Mouse (Mus musculus) testis, postnatal 14 days (tissue): ENCODE measurements at regions not wholly inside any gene's neighbourhood (a gene's known extent, or its start where the extent isn't known, plus 50 kb on each side); places are given as distances from the start of the nearest gene placed in this dataset.

ENCODE experiments used
- DNase-seq: peaks from one replicate; pipeline ENCODE4 v3.0.0; 2021; ENCODE audit warnings: low spot score

DNA sequence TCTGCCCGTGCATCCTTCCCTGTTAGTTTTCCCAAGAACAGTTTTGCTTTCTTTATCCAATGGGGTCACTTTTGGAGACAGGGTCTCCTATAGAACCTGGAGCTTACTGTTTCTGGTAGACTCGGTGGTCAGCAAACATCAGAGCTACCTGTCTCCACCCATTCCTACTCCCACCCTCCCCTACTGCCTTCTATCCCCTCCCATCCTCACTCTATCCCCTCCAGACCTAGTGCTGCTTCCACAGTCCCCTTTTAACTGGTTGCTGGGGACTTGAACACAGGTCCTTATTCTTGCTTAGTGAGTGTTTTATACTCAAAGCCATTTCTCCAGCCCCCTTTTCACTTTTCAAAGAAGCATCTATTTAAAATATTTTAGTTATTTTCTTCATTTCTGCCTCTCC, 189.4 kb upstream of the Fat4 start:
- DNase-seq: no peak

DNA sequence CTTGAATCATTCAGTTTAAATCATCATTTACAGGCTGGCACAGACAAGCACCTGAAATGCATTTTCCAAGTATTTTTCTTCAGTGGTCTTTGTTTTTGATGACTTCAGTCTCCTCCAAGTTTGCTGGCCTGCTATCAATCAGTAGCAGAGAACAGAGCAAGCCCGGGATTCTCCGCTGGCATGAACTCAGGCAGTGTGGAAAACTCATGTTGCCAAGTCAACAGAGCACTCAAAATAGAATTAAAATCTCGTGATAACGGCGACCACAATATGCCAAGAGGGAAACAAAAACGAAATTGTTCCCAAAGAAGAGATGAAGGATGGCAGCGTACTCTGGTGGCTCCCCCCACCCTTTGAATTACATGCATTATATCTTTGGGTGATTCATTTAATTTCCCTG, 190.9 kb upstream of the Fat4 start:
- peak; percentile 36 for DNase-seq

DNA sequence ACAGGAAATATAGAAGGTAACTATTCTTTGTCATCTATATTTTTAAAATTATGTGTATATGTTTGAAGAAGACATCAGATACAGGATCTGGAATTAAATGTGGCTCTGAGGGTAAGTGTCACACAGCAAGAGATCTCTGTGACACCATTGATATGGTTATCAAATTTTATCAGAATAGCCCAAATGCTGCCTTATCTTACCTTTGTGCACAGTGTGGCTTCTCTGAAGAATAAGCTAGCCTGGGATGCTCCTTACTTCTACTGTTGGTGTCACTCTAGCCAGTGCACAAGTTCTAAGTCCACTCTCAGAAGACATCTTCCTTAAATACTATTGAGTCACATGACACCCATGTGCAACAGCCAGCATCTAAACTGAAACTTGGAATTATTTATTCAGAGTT, 194.0 kb upstream of the Fat4 start:
- no peak for DNase-seq

DNA sequence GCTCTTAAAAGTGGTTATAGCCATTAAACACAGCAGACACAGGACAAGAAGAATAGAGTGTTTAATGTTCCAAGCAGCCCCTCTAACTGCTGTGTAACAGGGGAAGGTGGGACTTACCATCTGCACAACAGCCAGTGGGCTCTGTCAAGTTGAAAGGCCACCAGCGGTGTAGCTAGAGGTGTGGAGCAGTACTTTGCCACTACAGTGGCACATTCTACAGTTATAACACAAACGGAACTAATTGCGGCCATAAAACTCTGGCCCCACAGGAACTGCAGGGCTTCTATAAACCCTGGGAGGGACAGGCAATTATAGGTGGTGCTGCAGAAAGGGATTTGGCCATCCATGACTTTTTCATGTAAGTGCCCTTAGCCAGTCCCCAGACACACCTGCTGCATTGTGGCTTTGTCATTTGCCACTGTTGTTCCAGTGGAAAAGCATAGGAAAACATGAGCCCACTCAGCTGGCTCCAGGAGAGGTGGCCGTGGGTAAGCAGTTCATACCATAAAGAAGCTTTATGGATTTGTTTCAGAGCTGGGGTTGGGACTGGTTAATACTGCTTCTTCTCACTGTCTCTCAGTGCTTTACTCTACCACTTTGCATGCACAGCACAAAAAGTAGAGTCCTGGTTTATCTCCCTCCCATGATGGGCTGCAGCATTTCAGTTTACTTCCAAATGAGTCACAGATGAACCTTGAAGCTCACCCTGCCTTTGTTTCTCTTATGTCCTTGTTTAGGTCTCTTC, 199.8 kb upstream of the Ankrd50 start:
- DNase-seq: no peak

DNA sequence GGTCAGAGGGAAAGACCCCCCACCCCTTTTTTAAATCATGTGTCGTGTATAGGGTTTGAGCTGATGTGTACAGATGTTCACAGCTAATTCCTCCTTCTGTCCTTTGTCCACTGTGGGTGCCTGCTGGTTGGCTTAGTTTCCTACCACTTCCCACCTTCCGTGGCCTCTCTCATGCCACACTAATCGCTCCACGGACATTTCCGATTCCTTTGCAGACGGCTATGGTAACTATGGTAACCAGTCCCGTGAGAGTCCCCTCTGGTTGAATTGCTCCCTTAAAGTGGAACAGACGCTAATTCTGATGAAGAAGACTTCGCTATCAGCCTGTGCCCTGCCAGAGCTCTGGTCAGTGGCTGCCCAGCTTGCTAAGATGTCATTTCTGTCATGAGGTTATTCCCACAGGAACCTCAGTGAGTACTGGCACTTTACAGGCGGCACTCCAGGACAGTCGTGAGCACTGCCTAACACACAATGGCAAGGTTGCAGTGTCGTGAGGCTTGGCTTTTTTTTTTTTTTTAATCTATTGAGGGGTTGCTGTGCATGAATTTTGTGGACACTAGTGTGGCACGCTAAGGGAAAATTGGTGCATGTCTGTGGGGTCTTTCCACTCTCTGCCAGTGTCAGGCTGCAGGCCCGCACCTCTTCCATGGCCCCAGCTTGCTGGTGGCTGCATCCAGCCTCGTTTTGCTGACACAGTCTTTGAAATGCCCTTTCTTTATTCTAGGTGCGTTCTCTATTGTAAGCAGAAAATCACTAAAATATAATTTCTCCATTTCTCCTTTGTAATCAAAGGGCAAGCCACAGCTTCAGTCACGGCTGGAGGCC, 179.2 kb upstream of the Ankrd50 start:
- DNase-seq: no peak

DNA sequence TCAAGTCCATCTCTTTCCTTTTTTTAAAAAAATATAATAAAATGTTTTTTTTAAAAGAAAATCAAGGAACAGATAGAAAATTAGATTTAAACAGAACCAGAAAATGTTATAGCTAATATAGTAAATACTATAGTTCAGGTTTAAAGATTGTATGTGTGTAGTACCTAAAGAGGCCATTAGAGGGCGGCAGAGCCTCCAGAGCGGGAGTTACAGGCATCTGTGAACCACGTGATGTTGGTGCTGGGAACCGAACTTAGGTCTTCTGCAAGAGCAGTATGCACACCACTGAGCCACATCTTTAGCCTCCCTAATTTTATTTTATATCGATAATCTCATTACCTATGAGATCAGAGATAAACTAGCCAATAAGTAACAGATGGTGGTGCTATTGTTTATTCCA, 178.4 kb upstream of the Ankrd50 start:
- peak; percentile 40 for DNase-seq

DNA sequence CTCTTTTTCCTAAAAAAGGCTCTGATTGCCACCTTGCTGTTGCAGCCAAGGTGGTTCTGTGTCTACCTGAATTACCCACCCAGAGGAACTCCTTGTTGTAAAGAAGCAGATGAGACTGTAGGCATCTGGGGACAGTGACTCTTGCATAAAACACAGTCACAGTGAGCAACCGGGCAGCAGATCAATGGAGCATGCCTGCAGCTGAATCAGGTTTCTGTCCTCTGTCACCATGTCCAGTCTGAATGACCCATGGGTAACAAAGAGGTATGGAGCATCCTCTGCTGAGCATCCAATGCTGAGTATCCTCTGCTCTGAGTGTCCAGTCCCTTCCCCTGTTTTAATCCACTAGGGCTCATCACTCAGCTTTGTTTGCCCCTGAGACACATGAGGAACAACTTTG, 172.1 kb upstream of the Ankrd50 start:
- DNase-seq: no peak

DNA sequence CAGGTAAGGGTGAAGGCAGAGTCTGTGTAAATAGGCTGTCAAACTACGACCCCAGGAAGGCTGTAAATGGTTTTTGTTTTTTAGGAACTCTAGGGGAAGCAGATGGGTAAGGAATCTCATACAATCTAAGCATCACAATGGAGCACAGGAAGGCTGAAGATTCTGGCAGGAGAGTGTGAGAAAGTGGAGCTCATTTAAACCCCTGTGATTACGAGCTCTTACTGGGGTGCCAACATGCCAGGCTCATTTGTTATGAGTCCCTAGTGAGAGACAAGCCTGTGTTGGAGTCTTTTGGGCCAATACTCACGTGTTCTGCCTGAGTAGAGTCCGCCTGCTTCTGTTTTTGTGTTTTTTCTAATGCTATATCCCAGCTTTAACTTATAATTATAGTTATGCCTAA, 169.3 kb upstream of the Ankrd50 start:
- no peak for DNase-seq

DNA sequence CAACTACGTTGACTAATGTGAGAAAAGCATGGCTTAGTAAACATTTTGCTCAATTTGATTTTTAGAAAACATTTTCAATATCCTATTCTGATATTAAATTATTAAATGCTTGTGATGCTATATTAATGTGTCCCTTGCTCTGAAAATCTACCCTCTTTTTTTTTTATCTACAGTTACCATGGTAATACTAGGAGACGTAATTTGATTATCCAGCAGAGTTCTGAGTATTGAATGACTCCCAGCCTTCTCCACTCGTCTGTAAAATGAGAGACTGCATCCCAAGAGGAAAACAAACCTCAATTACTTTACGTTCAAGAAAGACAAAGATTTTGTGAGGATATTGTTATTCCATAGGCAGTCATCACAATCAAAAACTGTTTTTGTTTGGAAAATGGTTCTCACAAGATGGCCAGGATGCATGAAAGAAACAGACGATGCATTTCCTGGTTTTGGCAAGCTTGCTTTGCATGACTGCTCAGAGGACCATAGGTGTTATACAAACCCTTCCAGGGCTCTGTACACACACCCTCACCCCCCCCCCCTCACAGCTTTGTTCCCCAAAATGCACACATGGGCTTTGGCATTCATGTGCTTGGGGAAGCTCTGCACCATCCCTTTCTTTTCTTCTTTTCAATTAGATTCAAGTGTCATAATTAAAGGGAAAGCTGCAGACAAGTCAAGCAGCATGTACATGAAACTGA, 168.5 kb upstream of the Ankrd50 start:
- no peak for DNase-seq

DNA sequence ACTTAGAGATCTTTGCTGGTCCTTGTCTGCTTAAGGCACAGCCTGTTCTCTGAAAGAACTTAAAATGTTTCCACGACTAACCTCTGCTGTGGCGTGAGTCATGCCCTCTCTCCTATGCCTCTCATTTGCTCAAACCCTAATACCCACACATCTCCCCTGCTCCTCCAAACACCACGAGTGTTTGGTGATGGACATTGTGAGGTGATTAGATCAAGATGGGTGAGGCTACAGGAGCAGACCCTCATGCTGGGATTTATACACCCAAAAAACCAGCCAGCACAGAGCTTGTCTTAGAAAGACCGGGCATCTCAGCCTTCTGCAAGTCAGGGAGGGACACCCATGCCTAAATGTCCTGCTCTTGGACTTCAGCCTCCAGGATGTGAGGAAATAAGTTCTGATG, 165.5 kb upstream of the Ankrd50 start:
- no peak for DNase-seq

DNA sequence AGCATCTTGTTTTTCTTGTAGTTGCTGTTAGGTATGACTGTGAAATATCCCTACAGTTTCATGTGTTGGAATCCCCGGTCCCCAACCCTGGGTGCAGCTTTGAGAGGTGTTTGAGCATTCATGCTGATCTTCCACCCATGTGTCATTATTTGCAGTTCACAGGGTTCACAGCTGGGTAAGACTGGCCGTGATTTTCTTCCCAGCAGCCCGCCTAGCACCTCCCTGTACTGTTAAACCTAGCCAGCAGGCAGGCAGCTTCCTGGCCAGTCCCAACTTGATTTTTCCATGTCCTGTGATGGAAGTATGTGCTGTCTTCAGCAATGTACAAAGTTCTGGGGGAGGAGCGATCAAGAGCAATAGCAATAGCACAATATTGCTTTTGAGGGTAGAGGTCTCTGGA, 164.0 kb upstream of the Ankrd50 start:
- no peak for DNase-seq

DNA sequence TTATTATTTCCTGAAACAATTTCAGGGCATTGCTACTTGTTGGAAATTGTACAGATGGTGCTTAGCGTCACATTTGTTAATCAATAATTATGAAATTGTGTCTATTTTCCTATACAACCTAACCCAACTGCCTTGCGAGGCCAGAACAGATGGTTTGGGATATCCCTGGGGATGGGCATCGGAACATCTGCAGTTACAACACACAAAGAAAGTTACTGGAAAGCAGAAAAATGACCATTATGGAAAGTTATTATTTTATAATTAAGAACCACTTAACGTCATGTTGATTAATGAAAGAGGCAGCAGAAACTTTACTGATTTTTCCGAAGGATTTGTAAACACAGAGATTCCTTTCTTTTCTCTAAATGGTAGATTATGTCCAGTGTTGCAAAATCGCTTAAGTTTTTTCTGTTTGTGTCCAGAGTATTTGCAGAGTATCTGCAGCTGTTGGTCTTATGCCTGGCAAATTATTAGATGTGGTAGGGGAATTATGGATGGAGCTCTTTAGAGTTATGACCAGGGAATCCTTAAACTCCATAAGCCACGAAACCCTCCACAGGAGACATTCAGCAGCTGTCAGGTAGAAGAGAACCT, 163.2 kb upstream of the Ankrd50 start:
- DNase-seq: no peak

DNA sequence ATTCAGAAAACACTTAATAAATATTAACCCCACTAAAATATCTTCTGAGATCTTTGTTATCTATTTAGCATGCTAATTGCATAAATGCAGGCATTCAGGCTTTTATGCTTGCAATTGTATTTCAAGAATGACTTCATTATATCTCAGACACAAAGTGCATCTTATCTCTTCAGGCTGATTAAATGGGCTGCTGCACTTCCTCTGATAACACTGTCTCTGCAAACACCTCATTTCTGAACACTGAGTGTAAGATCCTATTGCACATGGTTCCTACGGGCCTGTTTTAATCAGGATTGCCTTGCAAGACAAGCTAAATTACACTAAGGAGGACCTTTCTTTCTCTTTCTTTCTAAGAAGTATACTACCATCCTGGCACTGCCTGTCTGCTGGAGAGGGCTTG, 157.1 kb upstream of the Ankrd50 start:
- no peak for DNase-seq

DNA sequence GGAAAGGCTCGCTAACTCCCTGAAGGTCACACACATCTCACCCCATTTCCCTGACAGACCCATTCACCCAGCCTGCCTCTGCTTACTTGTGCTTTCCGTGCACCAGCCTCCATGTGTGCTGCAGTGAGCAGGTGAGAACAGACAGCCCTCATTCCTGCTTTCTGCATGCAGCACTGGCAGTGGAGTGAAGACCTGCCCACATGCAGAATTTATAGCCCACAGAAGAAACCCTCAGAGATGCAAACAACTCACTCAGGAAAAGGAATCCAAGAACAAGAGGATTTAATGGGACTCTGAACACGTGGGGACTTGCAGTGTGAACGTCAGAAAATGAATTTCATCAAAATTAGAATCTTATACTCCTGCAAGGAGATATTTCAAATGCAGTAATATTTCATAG, 152.2 kb upstream of the Ankrd50 start:
- DNase-seq: no peak

DNA sequence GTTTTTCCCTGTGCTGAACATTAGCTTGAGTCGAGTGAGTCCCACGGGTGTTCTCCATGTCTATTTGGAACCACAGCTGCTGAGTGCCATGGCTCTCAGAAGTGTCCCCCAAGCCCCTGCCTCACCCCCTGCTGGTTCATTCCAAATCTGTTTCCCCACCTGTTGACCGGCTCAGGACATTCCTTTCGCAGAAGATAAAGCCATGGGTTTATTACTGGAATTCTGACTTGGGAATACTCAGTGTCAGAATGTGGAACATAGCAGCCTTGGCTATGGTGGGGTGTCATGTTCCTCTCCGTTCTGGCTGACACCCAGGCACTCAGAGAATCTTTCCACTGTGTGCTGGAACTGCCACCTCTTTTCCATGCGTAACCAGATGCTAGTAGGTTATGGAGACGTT, 148.7 kb upstream of the Ankrd50 start:
- peak; percentile 12 for DNase-seq

DNA sequence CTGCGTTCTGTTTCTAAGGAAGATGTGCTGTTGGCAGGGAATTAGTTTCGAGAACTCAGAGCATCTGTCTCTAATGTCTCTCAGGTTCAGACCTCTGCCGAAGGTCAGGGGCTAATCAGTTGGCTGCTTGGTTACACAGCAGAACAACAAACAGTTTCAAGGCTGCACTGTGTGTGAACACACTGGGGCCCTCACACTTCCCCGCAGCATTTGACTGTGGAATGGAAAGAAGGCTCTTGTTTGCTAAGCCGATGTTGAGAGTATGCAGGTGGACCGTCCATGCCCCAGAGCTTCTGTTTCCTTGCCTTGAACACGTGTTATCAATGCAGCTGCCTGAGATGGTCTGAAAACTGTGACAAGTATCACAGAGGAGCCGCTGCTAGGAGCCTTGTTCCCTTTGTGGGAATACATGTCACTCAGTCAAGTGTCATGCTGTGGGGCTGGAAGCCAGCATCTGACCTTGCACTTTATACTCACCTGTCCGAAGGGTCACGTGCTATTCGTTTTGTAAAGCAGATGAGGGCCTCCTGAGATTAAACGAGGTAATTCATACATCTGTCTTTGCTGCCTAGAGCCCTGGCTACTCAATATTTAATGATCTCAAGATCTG, 141.0 kb upstream of the Ankrd50 start:
- DNase-seq: peak; percentile 30

DNA sequence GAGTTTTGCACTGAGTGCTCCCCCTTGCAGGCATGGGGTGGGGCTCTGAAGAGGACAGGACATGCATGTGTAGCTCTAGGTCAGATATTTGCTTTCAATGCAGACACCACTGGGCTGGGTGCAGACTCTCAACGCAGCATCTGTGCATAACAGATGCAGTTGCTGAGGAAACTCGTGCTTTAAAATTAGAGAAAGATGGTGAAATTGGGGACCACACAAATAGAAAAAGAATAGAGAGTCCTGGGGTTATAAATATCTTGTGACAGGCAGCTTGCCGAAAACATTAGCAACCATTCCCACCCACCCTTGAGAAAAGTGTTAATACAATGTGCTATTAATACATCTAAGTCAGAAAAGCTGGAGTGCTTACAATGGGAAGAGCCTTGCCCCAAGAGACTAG, 133.3 kb upstream of the Ankrd50 start:
- DNase-seq: no peak

DNA sequence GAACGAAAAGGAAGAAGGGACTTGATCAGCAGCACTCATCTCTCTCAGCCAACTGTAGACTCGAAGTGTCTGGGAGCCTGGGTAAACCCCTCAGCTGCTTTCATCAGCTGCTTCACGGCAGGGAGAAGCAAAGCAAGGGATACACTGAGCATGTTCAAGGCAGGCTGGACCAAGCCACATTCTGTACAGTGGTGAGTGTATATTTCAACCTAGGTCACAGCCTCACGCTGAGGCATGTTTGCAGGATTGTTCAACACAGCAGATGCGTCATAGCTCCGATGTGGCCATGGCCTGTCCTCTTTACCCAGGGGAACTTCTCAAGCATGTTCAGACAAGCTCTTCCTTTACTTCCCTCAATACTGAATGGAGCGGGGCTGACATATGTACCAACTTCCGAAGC, 132.6 kb upstream of the Ankrd50 start:
- no peak for DNase-seq

DNA sequence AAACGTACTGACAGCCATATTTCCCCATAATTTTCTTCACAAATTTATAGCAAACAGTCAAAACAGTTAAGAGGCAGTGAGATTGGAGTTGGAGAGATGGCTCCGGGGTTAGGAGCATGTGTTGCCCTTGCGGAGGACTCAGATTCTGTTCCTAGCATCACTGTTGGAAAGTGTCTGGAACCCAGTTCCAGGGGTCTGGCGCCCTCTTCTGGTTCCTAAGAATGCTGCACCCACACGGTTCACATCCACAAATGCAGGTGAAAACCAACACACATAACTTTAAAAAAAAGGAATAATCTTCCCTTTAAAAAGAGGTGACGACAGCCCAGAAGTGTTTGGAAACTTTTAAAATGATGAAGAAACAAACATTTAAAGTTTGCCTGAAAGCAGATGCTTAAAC, 129.1 kb upstream of the Ankrd50 start:
- no peak for DNase-seq

DNA sequence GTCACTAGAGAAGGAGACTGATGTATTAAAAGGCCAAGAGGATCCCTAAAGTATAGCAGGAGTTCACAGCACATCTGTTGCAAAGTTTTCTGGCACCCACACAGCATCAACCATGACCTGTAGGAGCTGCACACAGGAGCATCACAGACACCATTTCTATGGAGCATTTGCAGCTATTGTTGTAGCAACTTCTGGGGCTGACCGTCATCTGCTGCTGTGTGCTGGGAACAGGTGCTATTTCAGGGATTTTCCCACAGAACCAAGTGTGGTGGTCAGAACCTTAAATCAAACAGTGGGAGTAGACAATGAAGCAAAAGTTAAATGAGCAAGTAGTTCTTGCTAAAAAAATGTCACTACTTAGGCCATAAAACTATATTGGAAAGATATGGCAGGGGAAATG, 106.9 kb upstream of the Ankrd50 start:
- DNase-seq: no peak

DNA sequence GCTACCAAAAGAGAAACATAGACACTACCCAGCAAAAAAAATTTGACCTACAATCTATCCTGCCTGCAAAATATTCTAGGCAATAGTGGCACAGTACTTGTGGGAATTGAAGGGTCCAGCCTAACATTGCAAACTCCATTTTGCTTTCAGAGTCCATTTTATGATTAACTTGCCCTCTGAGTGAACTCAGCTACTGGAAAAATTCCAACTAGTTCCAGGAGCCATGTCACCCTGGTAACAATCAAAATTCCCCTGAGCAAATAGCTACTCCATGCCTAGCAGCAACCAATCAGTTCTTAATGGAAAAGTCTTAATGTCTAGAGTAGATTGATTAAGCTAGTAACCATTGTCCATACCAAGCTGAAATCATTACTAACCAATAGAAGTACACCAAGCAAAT, 104.3 kb upstream of the Ankrd50 start:
- DNase-seq: no peak

DNA sequence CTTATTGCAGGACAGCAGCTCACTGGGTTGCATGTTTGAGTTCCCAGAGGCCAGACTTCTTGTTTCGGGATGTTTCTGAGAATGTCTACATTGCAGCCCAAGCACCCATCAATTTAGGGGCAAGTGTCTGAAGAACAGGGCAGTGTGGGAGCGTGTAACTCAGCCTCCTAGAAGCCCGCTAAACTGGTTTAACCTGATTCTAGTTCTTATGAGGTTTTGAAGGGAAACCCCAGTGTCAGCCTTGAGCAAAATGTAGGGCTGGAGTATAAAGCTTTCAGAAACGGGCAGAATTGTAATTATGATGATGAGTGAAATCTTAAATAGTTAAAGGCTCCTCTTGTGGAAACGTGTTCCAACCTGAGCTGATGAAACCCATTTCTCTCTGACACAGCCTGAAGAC, 100.9 kb upstream of the Ankrd50 start:
- DNase-seq: no peak
